9 mouse cellular contexts compared by ENCODE assay signal in the genomic region with DNA sequence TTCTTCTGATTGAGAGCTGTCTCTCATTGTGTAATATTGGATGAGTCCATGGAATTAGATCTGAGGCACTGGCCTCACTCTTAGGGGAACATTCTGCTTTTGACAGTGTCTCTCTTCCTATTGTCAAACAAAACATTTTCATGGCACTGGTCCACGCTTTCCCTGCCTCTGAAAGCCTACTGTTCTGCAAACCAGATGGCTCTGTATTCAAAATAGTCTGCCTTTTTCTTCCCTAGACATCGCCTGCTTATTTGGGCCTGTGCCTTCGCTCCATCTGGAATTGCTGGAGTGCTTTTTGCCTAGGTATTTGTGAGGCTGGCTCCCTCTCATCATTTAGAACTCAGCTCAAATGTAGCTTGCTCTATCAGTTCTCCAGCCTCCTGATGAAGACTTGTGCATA. TPM values are rescaled to one million over a fixed set of nuclear protein-coding genes. Genes with fewer than 3 reads are reported as not detected.
A peak's percentile ranks its signal among the peaks of the same experiment; 100 is the strongest.
DNase-seq lines count a peak whose midpoint lies in the region; TF ChIP-seq lines count a peak whose summit lies in the region.
"Had no signal": no experiment of that assay in that cellular context is flagged by ENCODE, and none has a peak within 500 bp of the region (broad histone marks: within the 10 kb centered on the region; RNA-seq: fewer than 3 reads in every experiment).

No protein-coding gene starts in this region.

- H3K27ac ChIP-seq in thymus, adult 2 months (ENCODE audit: control insufficient read depth, insufficient read depth, low read length), result no peak overlapping the region
- H3K27ac ChIP-seq: liver, embryonic 13.5 days; neural tube, embryonic 12.5 days had no signal

- DNase-seq in NIH3T3 (ENCODE audit: low read depth), result peak; percentile 9
- peak; percentile 91 for DNase-seq in brain, embryonic 14.5 days (ENCODE audit: low read depth)
- DNase-seq in frontal cortex, postnatal 36 days (ENCODE audit: low spot score in 2 of 2), result peak; percentile 64 to 87
- peak; percentile 79 to 80 for DNase-seq in left cerebral cortex, postnatal 14 days (ENCODE audit: low spot score in 2 of 2)
- no peak for DNase-seq in heart, postnatal 25 days (ENCODE audit: low spot score)
- DNase-seq in gastrocnemius, postnatal 25 days, result no peak
- no peak for DNase-seq in thymus, adult 2 months
- DNase-seq: liver, embryonic 13.5 days had no signal

- no peak overlapping the region for H3K4me3 ChIP-seq in thymus, adult 2 months (ENCODE audit: control insufficient read depth, insufficient read depth, low read length)
- H3K4me3 ChIP-seq: liver, embryonic 13.5 days; neural tube, embryonic 12.5 days had no signal

- H3K27me3 ChIP-seq in thymus, adult 2 months (ENCODE audit: control insufficient read depth, insufficient read depth, low read length), result no peaks in the 10 kb centered on the region
- H3K27me3 ChIP-seq: liver, embryonic 13.5 days; neural tube, embryonic 12.5 days had no signal

- intact Hi-C loops in left cerebral cortex, postnatal 14 days (cut with DNase I), result no loop called here
- intact Hi-C loops in heart, postnatal 25 days (cut with DNase I), result no loop called here

- 99% methylated on average over 3 of the region's 3 CpGs for WGBS in thymus, adult 2 months

- no peak for TF ChIP-seq CTCF in brain, embryonic 14.5 days (IDR thresholded peaks at IDR 0.05; ENCODE audit: borderline replicate concordance, extremely low read depth, insufficient read depth, insufficient read length)
- TF ChIP-seq CTCF in thymus, adult 2 months (IDR thresholded peaks at IDR 0.05; ENCODE audit: borderline replicate concordance, control insufficient read depth, extremely low read depth, insufficient read depth, low read length, poor library complexity), result no peak

- no peak for TF ChIP-seq POLR2A in brain, embryonic 14.5 days (IDR thresholded peaks at IDR 0.05; ENCODE audit: borderline replicate concordance, extremely low read depth, insufficient read depth, insufficient read length, poor library complexity, severe bottlenecking)
- TF ChIP-seq POLR2A in thymus, adult 2 months (IDR thresholded peaks at IDR 0.05; ENCODE audit: control insufficient read depth, extremely low read depth, insufficient read depth, low read length, poor library complexity), result no peak

- no peaks in the 10 kb centered on the region for H3K4me1 ChIP-seq in thymus, adult 2 months (replicated peaks; ENCODE audit: control insufficient read depth, insufficient read depth, low read length)

- H3K36me3 ChIP-seq in thymus, adult 2 months (ENCODE audit: control insufficient read depth, insufficient read depth, low read length), result peaks cover 4% of the 10 kb centered on the region; the same call in 1 of the 2 replicates

RNA-seq across cellular contexts. Expression of a gene that starts 46.3 kb away (rescaled TPM):
- 48.0 and 52.1 TPM in 2 replicates for polyA plus RNA-seq in brain, embryonic 14.5 days (2012; rRNA removed)
- total RNA-seq in left cerebral cortex, postnatal 14 days (2021), result 10 to 100 TPM; 42.7 to 43.8 TPM
- 10 to 100 TPM; 30.1 to 32.3 TPM for total RNA-seq in heart, postnatal 25 days (2021)
- 10 to 100 TPM; 28.6 to 36.4 TPM for total RNA-seq in gastrocnemius, postnatal 25 days (2021)
- polyA plus RNA-seq in thymus, adult 2 months (2012; rRNA removed), result 15.0 and 17.6 TPM in 2 replicates

Comparison
In these comparisons a context has a peak if more than half of its experiments do, and no peak if none do; other contexts are left out.
1. DNase-seq: peak in NIH3T3 (single experiment), brain, embryonic 14.5 days (single experiment), frontal cortex, postnatal 36 days (2 of 2) and left cerebral cortex, postnatal 14 days (2 of 2); none in heart, postnatal 25 days (single experiment), gastrocnemius, postnatal 25 days (single experiment) and thymus, adult 2 months (single experiment).